Mouse (Mus musculus): ENCODE data around the gene B230219D22Rik. TPM values are rescaled to one million over a fixed set of nuclear protein-coding genes. Genes with fewer than 3 reads are reported as not detected.
A peak's percentile ranks its signal among the peaks of the same experiment; 100 is the strongest.

Gene B230219D22Rik
- polyA plus RNA-seq (2011; ENCODE audit: insufficient read depth, insufficient read length, low read depth, missing spikeins) = 52.3 and 54.1 TPM in 2 replicates

DNA sequence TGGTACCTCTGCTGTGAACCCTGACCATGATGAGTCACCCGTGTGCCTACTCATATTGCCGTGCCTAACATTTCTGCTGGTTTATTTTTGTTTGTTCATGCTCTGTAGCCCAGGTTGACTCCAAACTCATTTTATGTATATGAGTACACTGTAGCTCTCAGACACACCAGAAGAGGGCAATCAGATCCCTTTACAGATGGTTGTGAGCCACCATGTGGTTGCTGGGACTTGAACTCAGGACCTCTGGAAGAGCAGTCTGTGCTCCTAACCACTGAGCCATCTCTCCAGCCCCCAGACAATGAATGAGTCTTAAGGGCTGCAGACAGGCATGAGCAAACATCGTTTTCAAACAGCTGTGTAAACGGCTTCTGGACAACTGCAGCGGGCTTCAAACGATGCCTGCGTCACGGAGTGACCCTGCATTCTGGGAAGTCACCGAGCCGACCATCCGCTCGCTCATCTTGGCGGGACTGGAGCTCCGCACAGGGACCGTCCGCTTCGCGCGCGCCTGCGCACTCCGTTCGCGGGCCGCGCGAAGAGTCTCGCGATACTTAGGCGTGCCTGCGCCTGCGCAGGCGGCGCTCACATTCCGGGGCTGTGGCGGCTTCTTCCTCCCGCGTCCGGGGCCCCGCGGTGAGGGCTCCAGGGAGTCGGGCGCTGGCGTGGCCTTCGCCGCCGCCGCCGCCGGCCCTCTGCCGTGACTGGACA lies at the start of gene B230219D22Rik:
B230219D22Rik (plus strand) TSS at position 590 of the 708 bp plus-strand sequence.
- Histone ChIP-seq H3K27me3 (ENCODE audit: control insufficient read depth, insufficient read depth, low read length, poor library complexity, severe bottlenecking) (no peaks in the 10 kb centered on the region), H3K4me1 (ENCODE audit: control insufficient read depth, insufficient read depth, low read length) (peaks cover 2% of the 10 kb centered on the region), H3K27ac (ENCODE audit: insufficient read depth, low read length) (peak within 1 kb of the TSS; percentile 31), H3K36me3 (ENCODE audit: control insufficient read depth, insufficient read depth, low read length, poor library complexity, severe bottlenecking) (no peaks in the 10 kb centered on the region), H3K4me3 (ENCODE audit: low read depth, low read length) (peak within 1 kb of the TSS; percentile 94), H3K9ac (ENCODE audit: low read depth, poor library complexity, severe bottlenecking) (peak within 1 kb of the TSS; percentile 95), H3K9me3 (replicated peaks; ENCODE audit: control insufficient read depth, insufficient read depth, low read length, poor library complexity, severe bottlenecking) (no peaks in the 10 kb centered on the region)
- TF ChIP-seq CTCF (IDR thresholded peaks at IDR 0.05; ENCODE audit: low read depth, low read length) (no peak), POLR2A (IDR thresholded peaks at IDR 0.05; ENCODE audit: insufficient read depth, low read length) (peak; percentile 94), EP300 (IDR thresholded peaks at IDR 0.05; ENCODE audit: insufficient read depth, low read depth, low read length) (0 out of 2 replicates have a peak, but pooled peaks have one; percentile 55)

- no peak overlapping the region for H3K27ac ChIP-seq (ENCODE audit: insufficient read depth, low read length)
- TF ChIP-seq CTCF (IDR thresholded peaks at IDR 0.05; ENCODE audit: low read depth, low read length) (no peak), POLR2A (IDR thresholded peaks at IDR 0.05; ENCODE audit: insufficient read depth, low read length) (no peak), EP300 (IDR thresholded peaks at IDR 0.05; ENCODE audit: insufficient read depth, low read depth, low read length) (no peak)
- no peaks in the 10 kb centered on the region for H3K9me3 ChIP-seq (replicated peaks; ENCODE audit: control insufficient read depth, insufficient read depth, low read length, poor library complexity, severe bottlenecking)
- no peak overlapping the region for H3K9ac ChIP-seq (ENCODE audit: low read depth, poor library complexity, severe bottlenecking)
- no peaks in the 10 kb centered on the region for H3K4me1 ChIP-seq (ENCODE audit: control insufficient read depth, insufficient read depth, low read length)
- H3K27me3 ChIP-seq (ENCODE audit: control insufficient read depth, insufficient read depth, low read length, poor library complexity, severe bottlenecking) = no peaks in the 10 kb centered on the region
- H3K36me3 ChIP-seq (ENCODE audit: control insufficient read depth, insufficient read depth, low read length, poor library complexity, severe bottlenecking) = peaks cover 56% of the 10 kb centered on the region
- H3K4me3 ChIP-seq (ENCODE audit: low read depth, low read length) = no peak overlapping the region
Observed at GRCm38 (mm10) chr13:55644525-55644924, 48.4 kb upstream of the B230219D22Rik start.

DNA sequence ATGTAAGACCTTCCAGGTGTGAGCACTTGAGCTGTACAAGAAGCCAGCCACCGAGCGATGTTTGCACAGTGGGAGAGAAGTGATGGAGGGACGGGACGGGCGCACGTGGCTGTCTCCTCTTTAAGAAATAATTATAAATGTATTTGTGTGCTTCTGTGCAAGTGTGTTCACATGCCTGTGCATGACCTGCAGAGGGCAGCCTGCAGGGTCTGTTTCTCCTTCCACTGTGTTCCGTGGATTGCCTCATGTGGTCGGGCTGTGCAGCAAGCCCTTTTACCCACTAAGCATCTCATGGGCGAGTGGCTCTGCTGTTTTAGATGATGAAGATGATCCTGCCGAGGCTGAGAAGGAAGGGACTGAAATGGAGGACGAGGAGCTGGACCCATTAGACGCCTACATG lies 42.8 kb upstream of the B230219D22Rik start:
- no peak for TF ChIP-seq POLR2A (IDR thresholded peaks at IDR 0.05; ENCODE audit: insufficient read depth, low read length)
- peak; percentile 40 for TF ChIP-seq CTCF (IDR thresholded peaks at IDR 0.05; ENCODE audit: low read depth, low read length)
- peaks cover 84% of the 10 kb centered on the region for H3K36me3 ChIP-seq (ENCODE audit: control insufficient read depth, insufficient read depth, low read length, poor library complexity, severe bottlenecking)

GRCm38 (mm10) chr13:55650980-55651379 lies 41.9 kb upstream of the B230219D22Rik start:
- no peak overlapping the region for H3K4me3 ChIP-seq (ENCODE audit: low read depth, low read length)
- peaks cover 84% of the 10 kb centered on the region for H3K36me3 ChIP-seq (ENCODE audit: control insufficient read depth, insufficient read depth, low read length, poor library complexity, severe bottlenecking)

More for the DNA sequence above, 42.8 kb upstream of the B230219D22Rik start:
- no peak overlapping the region for H3K4me3 ChIP-seq (ENCODE audit: low read depth, low read length)
- no peaks in the 10 kb centered on the region for H3K4me1 ChIP-seq (ENCODE audit: control insufficient read depth, insufficient read depth, low read length)
- H3K27me3 ChIP-seq (ENCODE audit: control insufficient read depth, insufficient read depth, low read length, poor library complexity, severe bottlenecking) = no peaks in the 10 kb centered on the region
- no peak overlapping the region for H3K27ac ChIP-seq (ENCODE audit: insufficient read depth, low read length)
- no peaks in the 10 kb centered on the region for H3K9me3 ChIP-seq (replicated peaks; ENCODE audit: control insufficient read depth, insufficient read depth, low read length, poor library complexity, severe bottlenecking)
- H3K9ac ChIP-seq (ENCODE audit: low read depth, poor library complexity, severe bottlenecking) = no peak overlapping the region

DNA sequence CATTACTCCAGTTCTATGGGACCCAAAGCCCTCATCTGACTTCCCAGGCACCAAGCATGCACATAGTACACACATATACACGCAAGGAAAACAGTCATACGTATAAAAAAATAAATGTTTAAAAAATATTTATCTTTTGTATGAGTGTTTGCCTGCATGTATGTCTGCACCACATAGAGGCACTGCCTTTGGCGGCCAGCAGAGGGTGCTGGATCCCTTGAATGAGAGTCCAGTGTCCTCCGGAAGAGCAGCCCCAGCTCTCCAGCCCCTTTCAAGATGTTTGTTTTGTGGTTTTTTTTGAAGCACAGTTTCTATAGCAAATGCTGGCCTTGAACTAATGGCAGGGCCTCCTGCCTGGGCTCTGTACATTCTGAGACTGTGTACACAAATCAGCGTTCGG lies 24.4 kb upstream of the B230219D22Rik start:
- TF ChIP-seq POLR2A (IDR thresholded peaks at IDR 0.05; ENCODE audit: insufficient read depth, low read length) = no peak
- TF ChIP-seq CTCF (IDR thresholded peaks at IDR 0.05; ENCODE audit: low read depth, low read length) = peak; percentile 69
- no peak for TF ChIP-seq EP300 (IDR thresholded peaks at IDR 0.05; ENCODE audit: insufficient read depth, low read depth, low read length)
- Histone ChIP-seq H3K9me3 (replicated peaks; ENCODE audit: control insufficient read depth, insufficient read depth, low read length, poor library complexity, severe bottlenecking) (no peaks in the 10 kb centered on the region), H3K4me3 (ENCODE audit: low read depth, low read length) (no peak overlapping the region), H3K27me3 (ENCODE audit: control insufficient read depth, insufficient read depth, low read length, poor library complexity, severe bottlenecking) (no peaks in the 10 kb centered on the region), H3K27ac (ENCODE audit: insufficient read depth, low read length) (no peak overlapping the region), H3K9ac (ENCODE audit: low read depth, poor library complexity, severe bottlenecking) (no peak overlapping the region), H3K4me1 (ENCODE audit: control insufficient read depth, insufficient read depth, low read length) (no peaks in the 10 kb centered on the region), H3K36me3 (ENCODE audit: control insufficient read depth, insufficient read depth, low read length, poor library complexity, severe bottlenecking) (peaks cover 54% of the 10 kb centered on the region)

More at GRCm38 (mm10) chr13:55650980-55651379, 41.9 kb upstream of the B230219D22Rik start:
- Histone ChIP-seq H3K27me3 (ENCODE audit: control insufficient read depth, insufficient read depth, low read length, poor library complexity, severe bottlenecking) (no peaks in the 10 kb centered on the region), H3K4me1 (ENCODE audit: control insufficient read depth, insufficient read depth, low read length) (no peaks in the 10 kb centered on the region), H3K9me3 (replicated peaks; ENCODE audit: control insufficient read depth, insufficient read depth, low read length, poor library complexity, severe bottlenecking) (no peaks in the 10 kb centered on the region), H3K9ac (ENCODE audit: low read depth, poor library complexity, severe bottlenecking) (no peak overlapping the region), H3K27ac (ENCODE audit: insufficient read depth, low read length) (no peak overlapping the region)
- no peak for TF ChIP-seq EP300 (IDR thresholded peaks at IDR 0.05; ENCODE audit: insufficient read depth, low read depth, low read length)
- TF ChIP-seq CTCF (IDR thresholded peaks at IDR 0.05; ENCODE audit: low read depth, low read length) = no peak
- TF ChIP-seq POLR2A (IDR thresholded peaks at IDR 0.05; ENCODE audit: insufficient read depth, low read length) = no peak

DNA sequence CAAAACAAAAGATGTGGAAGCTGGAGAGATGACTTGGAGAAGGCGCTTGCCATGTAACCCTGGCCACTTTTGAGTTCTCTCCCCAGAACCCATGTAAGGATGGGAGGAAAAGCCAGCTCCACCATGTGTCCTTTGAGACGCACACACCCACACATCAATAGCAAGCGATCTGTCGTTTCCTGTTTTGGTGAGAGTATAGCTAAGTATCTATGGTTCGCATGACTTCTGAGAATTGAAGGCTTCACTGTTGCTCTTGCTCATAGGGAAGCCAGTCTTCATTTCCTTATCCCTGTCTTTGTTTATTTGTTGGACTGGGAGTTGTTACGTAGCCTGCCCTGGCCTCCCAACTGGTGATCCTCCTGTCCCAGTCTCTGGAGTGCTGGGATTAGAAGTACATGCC lies 20.2 kb upstream of the B230219D22Rik start:
- Histone ChIP-seq H3K27me3 (ENCODE audit: control insufficient read depth, insufficient read depth, low read length, poor library complexity, severe bottlenecking) (no peaks in the 10 kb centered on the region), H3K36me3 (ENCODE audit: control insufficient read depth, insufficient read depth, low read length, poor library complexity, severe bottlenecking) (peaks cover 48% of the 10 kb centered on the region), H3K4me1 (ENCODE audit: control insufficient read depth, insufficient read depth, low read length) (no peaks in the 10 kb centered on the region), H3K4me3 (ENCODE audit: low read depth, low read length) (no peak overlapping the region), H3K9ac (ENCODE audit: low read depth, poor library complexity, severe bottlenecking) (no peak overlapping the region), H3K27ac (ENCODE audit: insufficient read depth, low read length) (no peak overlapping the region), H3K9me3 (replicated peaks; ENCODE audit: control insufficient read depth, insufficient read depth, low read length, poor library complexity, severe bottlenecking) (no peaks in the 10 kb centered on the region)
- no peak for TF ChIP-seq CTCF (IDR thresholded peaks at IDR 0.05; ENCODE audit: low read depth, low read length)
- no peak for TF ChIP-seq POLR2A (IDR thresholded peaks at IDR 0.05; ENCODE audit: insufficient read depth, low read length)
- no peak for TF ChIP-seq EP300 (IDR thresholded peaks at IDR 0.05; ENCODE audit: insufficient read depth, low read depth, low read length)
